Mouse (Mus musculus): ENCODE results near the gene Tmc6.

DNA sequence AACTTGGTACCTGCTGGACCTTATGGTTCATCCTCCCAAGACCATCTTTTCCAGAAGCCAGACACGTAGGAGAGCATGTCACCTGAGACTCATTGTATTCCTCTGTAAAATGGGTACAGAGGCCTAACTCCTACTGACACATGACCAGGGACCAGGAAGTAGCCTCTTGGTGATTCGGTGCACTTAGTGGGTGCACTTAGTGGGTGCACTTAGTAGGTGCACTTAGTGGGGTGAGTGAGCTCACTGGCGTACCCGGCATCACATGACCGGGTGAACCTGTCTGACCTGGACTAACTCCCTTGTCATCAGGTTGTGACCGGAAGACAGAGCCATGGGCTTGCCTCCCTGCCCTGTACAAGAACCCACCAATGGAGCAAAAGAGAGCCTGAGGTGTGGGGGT lies 24.8 kb upstream of the Tmc6 start:
- TF ChIP-seq CTCF (IDR thresholded peaks at IDR 0.05; ENCODE audit: borderline replicate concordance, extremely low read depth, insufficient read depth, insufficient read length), result no peak
- TF ChIP-seq POLR2A (IDR thresholded peaks at IDR 0.05; ENCODE audit: borderline replicate concordance, extremely low read depth, insufficient read depth, insufficient read length, poor library complexity, severe bottlenecking), result no peak

All from brain, embryonic 14.5 days (tissue).